Mouse (Mus musculus): ENCODE measurements around the gene Rpl12. TPM values are rescaled to one million over a fixed set of nuclear protein-coding genes. Genes with fewer than 3 reads are reported as not detected.
A peak's percentile ranks its signal among the peaks of the same experiment; 100 is the strongest.

Gene Rpl12
- polyA plus RNA-seq, 1 experiment from 2014 or later, result 158 TPM

DNA sequence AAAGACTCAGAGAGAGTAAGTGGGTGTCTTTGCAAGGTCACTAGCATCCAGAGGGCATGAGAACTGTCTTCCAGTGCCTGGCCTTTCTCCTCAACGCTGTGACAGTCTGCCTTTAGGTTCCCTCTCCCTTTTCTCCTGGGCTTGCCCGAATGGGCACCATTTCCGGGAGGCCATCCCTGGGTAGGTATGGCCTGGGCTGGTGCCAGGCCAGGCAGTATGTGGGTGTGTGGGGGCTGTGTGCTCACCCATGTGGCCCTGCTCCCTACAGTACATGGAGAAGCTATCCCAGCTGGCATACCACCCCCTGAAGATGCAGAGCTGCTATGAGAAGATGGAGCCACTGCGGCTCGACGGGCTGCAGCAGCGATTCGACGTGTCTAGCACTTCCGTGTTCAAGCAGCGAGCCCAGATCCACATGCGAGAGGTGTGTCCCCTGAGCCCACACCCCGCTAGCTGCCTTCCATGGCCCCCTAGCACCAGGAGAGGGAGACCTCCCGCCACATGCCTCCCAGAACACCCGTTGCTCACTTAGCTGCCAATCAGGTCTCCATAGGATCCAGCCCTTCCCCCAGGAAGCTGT lies 39.5 kb upstream of the Rpl12 start:
- Histone ChIP-seq H3K9me3 (replicated peaks; ENCODE audit: control insufficient read depth, low read length) (no peaks in the 10 kb centered on the region), H3K36me3 (ENCODE audit: control insufficient read depth, insufficient read depth, low read length) (peaks cover 35% of the 10 kb centered on the region), H3K4me1 (ENCODE audit: control insufficient read depth, insufficient read depth, low read length) (no peaks in the 10 kb centered on the region), H3K4me3 (ENCODE audit: low read depth, low read length) (no peak overlapping the region), H3K9ac (ENCODE audit: low read depth, low read length) (no peak overlapping the region), H3K27ac (ENCODE audit: low read depth, low read length) (no peak overlapping the region), H3K4me2 (no peak overlapping the region), H3K27me3 (ENCODE audit: control insufficient read depth, insufficient read depth, low read length) (no peaks in the 10 kb centered on the region)
- no peak for ATAC-seq (replicated peaks; ENCODE audit: insufficient number of reproducible peaks, low FRiP score, low TSS enrichment)
- 81% methylated on average over 15 of the region's 15 CpGs for WGBS (ENCODE audit: insufficient replicate concordance)

DNA sequence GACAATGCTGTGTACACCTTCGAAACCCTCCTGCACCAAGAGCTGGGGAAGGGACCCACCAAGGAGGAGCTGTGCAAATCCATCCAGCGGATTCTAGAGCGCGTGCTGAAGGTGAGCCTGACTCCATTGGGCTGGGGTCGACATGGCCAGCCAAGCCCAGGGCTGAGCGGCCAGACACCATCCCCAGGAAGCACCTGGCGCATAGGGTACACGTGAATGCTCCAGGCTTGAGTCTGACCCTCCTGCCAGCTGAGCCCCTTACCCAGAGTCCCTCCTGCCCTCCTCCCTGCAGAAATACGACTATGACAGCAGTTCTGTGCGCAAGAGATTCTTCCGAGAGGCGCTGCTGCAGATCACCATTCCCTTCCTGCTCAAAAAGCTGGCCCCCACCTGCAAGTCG lies 38.8 kb upstream of the Rpl12 start:
- Histone ChIP-seq H3K4me1 (ENCODE audit: control insufficient read depth, insufficient read depth, low read length) (no peaks in the 10 kb centered on the region), H3K36me3 (ENCODE audit: control insufficient read depth, insufficient read depth, low read length) (peaks cover 35% of the 10 kb centered on the region), H3K9me3 (replicated peaks; ENCODE audit: control insufficient read depth, low read length) (no peaks in the 10 kb centered on the region), H3K4me2 (no peak overlapping the region), H3K27me3 (ENCODE audit: control insufficient read depth, insufficient read depth, low read length) (no peaks in the 10 kb centered on the region), H3K27ac (ENCODE audit: low read depth, low read length) (no peak overlapping the region), H3K4me3 (ENCODE audit: low read depth, low read length) (no peak overlapping the region), H3K9ac (ENCODE audit: low read depth, low read length) (no peak overlapping the region)
- no peak for ATAC-seq (replicated peaks; ENCODE audit: insufficient number of reproducible peaks, low FRiP score, low TSS enrichment)
- WGBS (ENCODE audit: insufficient replicate concordance), result 86% methylated on average over 13 of the region's 13 CpGs

DNA sequence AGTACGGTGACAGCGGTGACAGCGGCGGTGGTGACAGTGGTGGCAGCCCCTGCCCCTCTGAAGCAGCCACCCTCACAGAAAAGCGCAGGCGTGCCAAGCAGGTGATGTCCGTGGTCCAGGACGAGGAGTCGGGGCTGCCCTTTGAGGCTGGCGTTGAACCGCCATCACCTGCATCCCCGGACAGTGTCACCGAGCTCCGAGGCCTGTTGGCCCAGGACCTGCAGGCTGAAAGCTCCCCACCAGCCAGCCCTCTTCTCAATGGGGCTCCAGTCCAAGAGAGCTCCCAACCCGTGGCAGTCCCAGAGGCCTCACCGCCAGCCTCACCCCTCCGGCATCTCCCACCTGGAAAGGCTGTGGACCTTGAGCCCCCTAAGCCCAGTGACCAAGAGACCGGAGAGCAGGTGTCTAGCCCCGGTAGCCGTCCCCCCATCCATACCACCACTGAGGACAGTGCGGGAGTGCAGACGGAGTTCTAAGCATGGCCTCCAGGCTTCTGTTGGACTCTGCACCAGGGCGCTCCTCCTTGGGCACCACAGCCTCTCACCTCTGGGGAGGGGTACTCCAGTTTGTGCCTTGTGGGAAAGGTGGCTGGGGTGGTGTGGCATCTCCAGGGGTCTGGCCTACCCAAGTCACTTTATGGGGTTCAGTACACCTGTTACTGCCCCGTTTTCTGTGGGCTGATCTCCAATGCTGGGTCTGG lies 37.7 kb upstream of the Rpl12 start:
- Histone ChIP-seq H3K27ac (ENCODE audit: low read depth, low read length) (no peak overlapping the region), H3K4me2 (no peak overlapping the region), H3K27me3 (ENCODE audit: control insufficient read depth, insufficient read depth, low read length) (no peaks in the 10 kb centered on the region), H3K9ac (ENCODE audit: low read depth, low read length) (no peak overlapping the region), H3K36me3 (ENCODE audit: control insufficient read depth, insufficient read depth, low read length) (peaks cover 35% of the 10 kb centered on the region), H3K4me3 (ENCODE audit: low read depth, low read length) (no peak overlapping the region), H3K4me1 (ENCODE audit: control insufficient read depth, insufficient read depth, low read length) (no peaks in the 10 kb centered on the region), H3K9me3 (replicated peaks; ENCODE audit: control insufficient read depth, low read length) (no peaks in the 10 kb centered on the region)
- ATAC-seq (replicated peaks; ENCODE audit: insufficient number of reproducible peaks, low FRiP score, low TSS enrichment), result no peak
- 87% methylated on average over 24 of the region's 24 CpGs for WGBS (ENCODE audit: insufficient replicate concordance)

DNA sequence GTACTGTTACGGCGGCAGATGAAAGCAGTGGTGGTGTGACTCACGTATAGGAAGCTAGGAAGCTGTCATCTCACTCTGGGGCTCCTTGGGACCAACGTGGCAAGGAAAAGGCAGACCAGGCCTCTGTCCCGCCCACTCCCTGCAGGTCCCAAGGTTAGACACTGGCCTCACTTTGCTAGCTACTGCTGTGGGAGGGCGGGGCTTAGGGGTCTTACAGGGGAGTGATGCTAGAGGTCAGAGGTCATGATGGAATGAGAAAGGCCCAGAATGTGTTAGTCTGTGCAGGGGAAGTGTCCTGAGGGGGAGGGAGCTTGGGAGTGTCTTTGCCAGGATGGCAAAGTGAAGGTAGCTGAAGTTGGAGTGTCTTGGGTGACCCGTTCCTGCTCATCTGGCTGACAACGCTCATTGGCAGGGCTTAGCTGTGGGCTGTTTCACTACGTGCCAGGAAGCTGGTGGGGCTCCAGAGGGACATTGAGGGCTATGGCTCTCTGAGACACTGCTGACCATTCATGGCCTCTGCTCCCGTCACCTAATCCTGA lies 37.0 kb upstream of the Rpl12 start:
- ATAC-seq (replicated peaks; ENCODE audit: insufficient number of reproducible peaks, low FRiP score, low TSS enrichment), result no peak
- Histone ChIP-seq H3K9me3 (replicated peaks; ENCODE audit: control insufficient read depth, low read length) (no peaks in the 10 kb centered on the region), H3K36me3 (ENCODE audit: control insufficient read depth, insufficient read depth, low read length) (peaks cover 31% of the 10 kb centered on the region), H3K4me3 (ENCODE audit: low read depth, low read length) (no peak overlapping the region), H3K27ac (ENCODE audit: low read depth, low read length) (no peak overlapping the region), H3K9ac (ENCODE audit: low read depth, low read length) (no peak overlapping the region), H3K27me3 (ENCODE audit: control insufficient read depth, insufficient read depth, low read length) (no peaks in the 10 kb centered on the region), H3K4me1 (ENCODE audit: control insufficient read depth, insufficient read depth, low read length) (no peaks in the 10 kb centered on the region), H3K4me2 (no peak overlapping the region)
- whole genome bisulfite sequencing (ENCODE audit: insufficient replicate concordance), result 71% methylated on average over 10 of the region's 10 CpGs

DNA sequence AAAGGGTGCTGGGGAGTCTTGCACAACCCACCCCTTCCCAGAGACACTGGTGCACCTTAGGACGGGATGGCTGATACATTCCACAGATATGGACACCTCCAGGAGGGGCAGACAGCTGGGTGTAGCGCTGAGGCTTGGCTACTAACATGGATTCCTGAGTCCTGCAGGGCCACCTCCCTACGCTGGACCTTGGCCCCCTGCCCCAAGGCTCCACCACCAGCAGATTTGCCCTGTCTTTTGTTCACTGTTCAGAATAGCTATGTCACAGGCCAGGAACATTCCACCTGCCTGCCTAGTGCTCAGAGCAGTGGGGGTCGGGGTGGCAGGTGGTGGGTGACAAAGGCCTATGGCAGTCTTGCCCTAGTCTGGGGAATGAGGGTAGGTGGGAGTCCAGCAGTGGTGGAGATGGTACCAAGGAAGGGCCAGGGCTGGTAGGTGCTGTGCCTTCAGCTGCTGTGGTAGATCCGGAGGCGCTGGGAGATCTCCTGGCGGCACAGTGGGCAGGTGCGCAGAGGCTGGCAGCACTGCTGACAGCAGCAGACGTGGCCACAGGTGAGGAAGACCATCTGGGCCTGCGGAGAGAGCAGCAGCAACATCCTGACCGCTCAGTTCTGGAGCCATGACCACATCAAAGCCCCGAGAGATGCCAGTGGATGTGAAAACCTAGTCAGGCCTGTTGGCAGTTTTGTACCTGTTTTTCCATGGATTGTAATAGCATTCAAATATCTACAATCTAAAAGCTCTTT lies 34.9 kb upstream of the Rpl12 start:
- Histone ChIP-seq H3K27ac (ENCODE audit: low read depth, low read length) (no peak overlapping the region), H3K36me3 (ENCODE audit: control insufficient read depth, insufficient read depth, low read length) (peaks cover 21% of the 10 kb centered on the region), H3K9me3 (replicated peaks; ENCODE audit: control insufficient read depth, low read length) (no peaks in the 10 kb centered on the region), H3K27me3 (ENCODE audit: control insufficient read depth, insufficient read depth, low read length) (no peaks in the 10 kb centered on the region), H3K4me1 (ENCODE audit: control insufficient read depth, insufficient read depth, low read length) (no peaks in the 10 kb centered on the region), H3K4me2 (no peak overlapping the region), H3K4me3 (ENCODE audit: low read depth, low read length) (no peak overlapping the region), H3K9ac (ENCODE audit: low read depth, low read length) (no peak overlapping the region)
- ATAC-seq (replicated peaks; ENCODE audit: insufficient number of reproducible peaks, low FRiP score, low TSS enrichment), result no peak
- WGBS (ENCODE audit: insufficient replicate concordance), result 88% methylated on average over 12 of the region's 12 CpGs

DNA sequence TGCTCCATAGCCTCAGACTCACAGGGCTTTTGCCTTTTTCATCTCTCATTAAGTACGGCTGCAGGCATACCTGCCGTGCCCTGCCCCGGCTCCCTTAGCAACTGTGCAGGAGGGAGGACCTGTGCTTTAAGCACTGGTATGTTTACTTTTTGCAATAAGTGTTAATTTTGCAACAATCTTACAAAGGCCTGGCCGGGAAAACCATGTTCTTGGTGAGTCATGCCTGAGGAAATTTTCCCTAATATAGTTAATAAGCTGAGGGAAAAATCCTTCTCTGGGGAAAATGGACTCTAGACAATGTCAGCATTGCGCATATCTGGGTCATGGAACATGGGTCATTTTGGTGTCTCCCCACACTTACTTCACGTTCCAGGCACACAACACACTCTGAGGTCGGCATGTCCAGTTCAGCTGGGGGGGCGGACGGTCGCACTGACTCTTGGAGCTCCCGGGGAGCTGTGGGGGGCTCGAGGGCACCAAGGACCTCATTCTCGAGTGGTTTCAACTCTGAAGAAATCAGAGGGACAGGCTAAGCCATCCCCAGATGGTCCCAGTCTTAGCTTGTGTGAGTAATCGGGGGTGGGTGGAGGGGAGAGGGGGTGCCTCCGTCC lies 33.6 kb upstream of the Rpl12 start:
- no peak overlapping the region for H3K9ac ChIP-seq (ENCODE audit: low read depth, low read length)
- no peak overlapping the region for H3K27ac ChIP-seq (ENCODE audit: low read depth, low read length)
- no peak overlapping the region for H3K4me3 ChIP-seq (ENCODE audit: low read depth, low read length)
- H3K27me3 ChIP-seq (ENCODE audit: control insufficient read depth, insufficient read depth, low read length), result no peaks in the 10 kb centered on the region
- no peaks in the 10 kb centered on the region for H3K9me3 ChIP-seq (replicated peaks; ENCODE audit: control insufficient read depth, low read length)
- H3K36me3 ChIP-seq (ENCODE audit: control insufficient read depth, insufficient read depth, low read length), result peaks cover 12% of the 10 kb centered on the region
- WGBS (ENCODE audit: insufficient replicate concordance), result 76% methylated on average over 15 of the region's 15 CpGs
- H3K4me1 ChIP-seq (ENCODE audit: control insufficient read depth, insufficient read depth, low read length), result no peaks in the 10 kb centered on the region
- ATAC-seq (replicated peaks; ENCODE audit: insufficient number of reproducible peaks, low FRiP score, low TSS enrichment), result no peak
- H3K4me2 ChIP-seq, result no peak overlapping the region

DNA sequence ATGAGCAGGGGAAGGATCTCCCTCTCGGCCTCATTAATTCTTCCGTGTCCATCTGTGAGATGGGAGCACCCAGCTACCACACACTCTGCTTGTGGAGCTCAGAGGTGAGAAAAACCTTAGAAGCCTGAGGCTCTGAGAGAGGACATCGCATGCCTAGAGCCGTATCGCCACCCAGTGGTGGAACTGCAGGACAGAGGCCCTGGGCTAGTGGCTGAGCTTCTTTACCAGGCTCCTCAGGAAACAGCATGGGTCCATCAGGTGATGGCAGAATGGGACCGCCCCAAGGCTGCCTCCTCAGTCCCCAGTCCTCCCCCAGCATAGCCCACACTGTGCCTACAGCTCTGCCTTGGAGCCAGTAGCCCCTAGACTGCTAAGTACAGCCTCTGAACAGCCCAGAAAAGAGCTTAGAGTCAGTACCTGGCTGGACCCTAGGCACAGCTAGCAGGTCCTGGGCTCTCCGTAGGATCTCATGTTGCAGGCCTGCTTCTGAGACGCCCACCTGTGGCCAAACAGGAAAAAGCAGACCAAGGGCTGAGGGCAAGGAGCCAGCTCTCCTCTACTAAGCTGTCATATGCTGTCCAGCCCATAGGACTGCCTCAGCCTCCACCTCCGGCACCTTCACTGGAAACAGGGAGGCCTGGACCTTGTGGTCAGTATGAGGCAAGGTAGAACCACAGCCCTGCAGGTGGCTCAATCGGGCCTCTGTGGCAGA lies 33.0 kb upstream of the Rpl12 start:
- ATAC-seq (replicated peaks; ENCODE audit: insufficient number of reproducible peaks, low FRiP score, low TSS enrichment), result 0 out of 2 replicates have a peak, but pooled peaks have one; percentile 25

More for the DNA sequence above, 33.0 kb upstream of the Rpl12 start:
- H3K36me3 ChIP-seq (ENCODE audit: control insufficient read depth, insufficient read depth, low read length), result peaks cover 6% of the 10 kb centered on the region
- no peak overlapping the region for H3K9ac ChIP-seq (ENCODE audit: low read depth, low read length)
- no peaks in the 10 kb centered on the region for H3K9me3 ChIP-seq (replicated peaks; ENCODE audit: control insufficient read depth, low read length)
- H3K27me3 ChIP-seq (ENCODE audit: control insufficient read depth, insufficient read depth, low read length), result no peaks in the 10 kb centered on the region
- no peak overlapping the region for H3K4me2 ChIP-seq
- no peak overlapping the region for H3K27ac ChIP-seq (ENCODE audit: low read depth, low read length)
- no peaks in the 10 kb centered on the region for H3K4me1 ChIP-seq (ENCODE audit: control insufficient read depth, insufficient read depth, low read length)
- no peak overlapping the region for H3K4me3 ChIP-seq (ENCODE audit: low read depth, low read length)
- WGBS (ENCODE audit: insufficient replicate concordance), result 27% methylated on average over 10 of the region's 10 CpGs

Data from heart, embryonic 11.5 days (tissue).